Mouse (Mus musculus) MEL (cell line): ENCODE measurements around the gene Rbm43. TPM values are rescaled to one million over a fixed set of nuclear protein-coding genes. Genes with fewer than 3 reads are reported as not detected.

Source experiments
- DNase-seq: peaks from one replicate; pipeline ENCODE4 v3.0.0; 2011; ENCODE audit warnings: low read depth, low spot score
- H3K27ac ChIP-seq: 2 replicates; pipeline ENCODE4 v1.5.1; 2012; ENCODE audit warnings: low read depth, mild to moderate bottlenecking, control low read depth, low read length, moderate library complexity; ENCODE audit not compliant: control insufficient read depth
- H3K27me3 ChIP-seq, 2 experiments: fragments of 150-350 bp in 1 of 2; sonication (generic) in 1 of 2; 2 replicates each; pipeline ENCODE4 v1.6.1; 2012; ENCODE audit warnings: low read length in 2 of 2, mild to moderate bottlenecking in 2 of 2, improper control_type of control experiment in 1 of 2, moderate library complexity in 1 of 2; ENCODE audit not compliant: insufficient read depth in 2 of 2, control insufficient read depth in 1 of 2
- H3K36me3 ChIP-seq, 2 experiments: 2 replicates each; pipeline ENCODE4 v1.6.1; 2012 to 2014; ENCODE audit warnings: low read length in 2 of 2, improper control_type of control experiment in 1 of 2, inconsistent platforms in 1 of 2, mild to moderate bottlenecking in 1 of 2; ENCODE audit not compliant: insufficient read depth in 2 of 2, control insufficient read depth in 1 of 2
- H3K4me1 ChIP-seq, 2 experiments: fragments of 150-350 bp in 1 of 2; sonication (generic) in 1 of 2; 2 replicates each; pipeline ENCODE4 v1.6.1; 2012; ENCODE audit warnings: low read length in 2 of 2, improper control_type of control experiment in 1 of 2, mild to moderate bottlenecking in 1 of 2; ENCODE audit not compliant: insufficient read depth in 2 of 2, control insufficient read depth in 1 of 2
- H3K4me3 ChIP-seq, 2 experiments: fragments of 150-350 bp in 1 of 2; sonication (generic) in 1 of 2; 2 replicates each; pipeline ENCODE4 v1.5.1; 2012; ENCODE audit warnings: low read depth in 2 of 2, low read length in 2 of 2, mild to moderate bottlenecking in 2 of 2, moderate library complexity in 2 of 2, control low read depth in 1 of 2, improper control_type of control experiment in 1 of 2; ENCODE audit not compliant: control insufficient read depth in 1 of 2, insufficient read depth in 1 of 2
- H3K79me2 ChIP-seq: 2 replicates; pipeline ENCODE4 v1.6.1; 2012; ENCODE audit warnings: mild to moderate bottlenecking, low read length, moderate library complexity; ENCODE audit not compliant: control insufficient read depth, poor library complexity, insufficient read depth
- H3K9ac ChIP-seq: 2 replicates; pipeline ENCODE4 v1.6.1; 2012; ENCODE audit warnings: low read depth, mild to moderate bottlenecking, control low read depth, low read length, moderate library complexity; ENCODE audit not compliant: control insufficient read depth, poor library complexity, severe bottlenecking
- H3K9me3 ChIP-seq: fragments of 150-350 bp; sonication (generic); replicated peaks from 2 replicates; pipeline ENCODE4 v1.6.1; 2012; ENCODE audit warnings: mild to moderate bottlenecking, low read length, improper control_type of control experiment, moderate library complexity; ENCODE audit not compliant: insufficient read depth
- CHD1 ChIP-seq: IDR thresholded peaks from 2 replicates; pipeline ENCODE4 v1.6.1; 2012; ENCODE audit warnings: low read depth, mild to moderate bottlenecking, inconsistent platforms, low read length, improper control_type of control experiment
- CHD2 ChIP-seq: IDR thresholded peaks from 2 replicates; pipeline ENCODE4 v1.6.1; 2011; ENCODE audit warnings: low read length, improper control_type of control experiment
- E2F4 ChIP-seq: IDR thresholded peaks from 2 replicates; pipeline ENCODE4 v1.6.1; 2011; ENCODE audit warnings: low read depth, low read length, improper control_type of control experiment, borderline replicate concordance
- EP300 ChIP-seq, 2 experiments: IDR thresholded peaks; 2 replicates each; pipeline ENCODE4 v1.6.1; 2011; ENCODE audit warnings: improper control_type of control experiment in 2 of 2, low read length in 2 of 2, low read depth in 1 of 2, mild to moderate bottlenecking in 1 of 2
- GABPA ChIP-seq: IDR thresholded peaks from 2 replicates; pipeline ENCODE4 v1.6.1; 2012; ENCODE audit warnings: low read depth, mild to moderate bottlenecking, inconsistent platforms, low read length, improper control_type of control experiment, moderate library complexity
- JUND ChIP-seq: IDR thresholded peaks from 2 replicates; pipeline ENCODE4 v1.6.1; 2011; ENCODE audit warnings: low read depth, mild to moderate bottlenecking, improper control_type of control experiment, low read length
- KAT2A ChIP-seq: conservative IDR thresholded peaks from 2 replicates; pipeline ENCODE4 v1.6.1; 2012; ENCODE audit warnings: low read depth, low read length, improper control_type of control experiment, inconsistent platforms
- MAX ChIP-seq: IDR thresholded peaks from 2 replicates; pipeline ENCODE4 v1.6.1; 2011; ENCODE audit warnings: low read length, improper control_type of control experiment
- MYB ChIP-seq: IDR thresholded peaks from 2 replicates; pipeline ENCODE4 v1.6.1; 2011; ENCODE audit warnings: mild to moderate bottlenecking, low read depth, low read length, improper control_type of control experiment
- MYC ChIP-seq: IDR thresholded peaks from 2 replicates; pipeline ENCODE4 v1.6.1; 2011; ENCODE audit warnings: low read depth, mild to moderate bottlenecking, low read length, improper control_type of control experiment, moderate library complexity
- NRF1 ChIP-seq: IDR thresholded peaks from 2 replicates; pipeline ENCODE4 v1.6.1; 2014; ENCODE audit warnings: low read depth, mild to moderate bottlenecking, inconsistent platforms, low read length, improper control_type of control experiment, moderate library complexity; ENCODE audit not compliant: poor library complexity, insufficient read depth, severe bottlenecking
- POLR2AphosphoS5 ChIP-seq: IDR thresholded peaks from 2 replicates; pipeline ENCODE4 v1.6.1; 2012; ENCODE audit warnings: low read depth, borderline replicate concordance, mild to moderate bottlenecking, inconsistent platforms, low read length, moderate library complexity, mixed read lengths
- RCOR1 ChIP-seq: IDR thresholded peaks from 2 replicates; pipeline ENCODE4 v1.6.1; 2012; ENCODE audit warnings: low read depth, mild to moderate bottlenecking, inconsistent platforms, low read length, improper control_type of control experiment
- SIN3A ChIP-seq: IDR thresholded peaks from 2 replicates; pipeline ENCODE4 v1.6.1; 2012; ENCODE audit warnings: low read length, improper control_type of control experiment, inconsistent platforms
- SMC3 ChIP-seq: IDR thresholded peaks from 2 replicates; pipeline ENCODE4 v1.6.1; 2011; ENCODE audit warnings: low read depth, low read length, improper control_type of control experiment
- TAL1 ChIP-seq: IDR thresholded peaks from 2 replicates; pipeline ENCODE4 v1.6.1; 2012; ENCODE audit warnings: mild to moderate bottlenecking, inconsistent platforms, low read length, moderate library complexity, mixed read lengths
- TBP ChIP-seq: IDR thresholded peaks from 2 replicates; pipeline ENCODE4 v1.8.0; 2011; ENCODE audit warnings: low read depth, low read length, improper control_type of control experiment
- TCF12 ChIP-seq: IDR thresholded peaks from 2 replicates; pipeline ENCODE4 v1.6.1; 2014; ENCODE audit warnings: low read depth, mild to moderate bottlenecking, inconsistent platforms, low read length, improper control_type of control experiment, moderate library complexity
- UBTF ChIP-seq: IDR thresholded peaks from 2 replicates; pipeline ENCODE4 v1.6.1; 2012; ENCODE audit warnings: low read depth, mild to moderate bottlenecking, inconsistent platforms, low read length, improper control_type of control experiment, moderate library complexity, borderline replicate concordance; ENCODE audit not compliant: insufficient read depth
- ZC3H11A ChIP-seq: IDR thresholded peaks from 2 replicates; pipeline ENCODE4 v1.6.1; 2012; ENCODE audit warnings: low read depth, mild to moderate bottlenecking, inconsistent platforms, low read length, improper control_type of control experiment
- ZKSCAN1 ChIP-seq: IDR thresholded peaks from 2 replicates; pipeline ENCODE4 v1.6.1; 2012; ENCODE audit warnings: low read depth, mild to moderate bottlenecking, inconsistent platforms, low read length, improper control_type of control experiment, moderate library complexity
- ZMIZ1 ChIP-seq: IDR thresholded peaks from 2 replicates; pipeline ENCODE4 v1.6.1; 2012; ENCODE audit warnings: low read depth, mild to moderate bottlenecking, inconsistent platforms, low read length, improper control_type of control experiment, moderate library complexity
- polyA plus RNA-seq, 2 experiments: library from polyadenylated mRNA; stranded (reverse) in 1 of 2; unstranded in 1 of 2; fragments of >175 nt in 1 of 2; fragments of >200 nt in 1 of 2; gene quantifications; 2 replicates each; pipeline versions ENCODE4 v1.2.1 to v1.2.4; 2012; ENCODE audit warnings: low replicate concordance in 2 of 2, low read depth in 1 of 2; ENCODE audit not compliant: insufficient read length in 2 of 2, insufficient read depth in 1 of 2, missing spikeins in 1 of 2
- total RNA-seq: library from RNA; depleted of rRNA; stranded (reverse); fragments of 300-350 nt; gene quantifications from 2 replicates; pipeline ENCODE4 v1.2.3, GENCODE M21; 2012

Gene Rbm43
- total and polyA plus RNA-seq, 3 experiments = 37.9 to 321 (median 64.3) TPM

GRCm38 (mm10) chr2:51914532-51914931 lies 20.4 kb downstream of the Rbm43 start:
- Histone ChIP-seq H3K4me1 (no peaks in the 10 kb centered on the region), H3K27ac (no peak overlapping the region), H3K79me2 (no peaks in the 10 kb centered on the region), H3K9ac (no peak overlapping the region), H3K9me3 (no peaks in the 10 kb centered on the region), H3K36me3 (no peaks in the 10 kb centered on the region), H3K27me3 (0 out of 4 replicates have a peak, but pooled peaks cover 0 to 1% of the 10 kb centered on the region in 2 experiments), H3K4me3 (no peak overlapping the region)
- TF ChIP-seq CHD1 (no peak), POLR2AphosphoS5 (no peak), MAX (no peak)
- no peak for DNase-seq

- no peaks in the 10 kb centered on the region for H3K36me3 ChIP-seq
- H3K27me3 ChIP-seq = 0 out of 4 replicates have a peak, but pooled peaks cover 0 to 1% of the 10 kb centered on the region in 2 experiments
- no peak for DNase-seq
- no peak overlapping the region for H3K27ac ChIP-seq
- H3K4me1 ChIP-seq = no peaks in the 10 kb centered on the region
- no peak overlapping the region for H3K9ac ChIP-seq
- H3K4me3 ChIP-seq = no peak overlapping the region
- TF ChIP-seq MYC = no peak
- TF ChIP-seq TAL1 = no peak
- TF ChIP-seq ZC3H11A = no peak
- H3K9me3 ChIP-seq = no peaks in the 10 kb centered on the region
- H3K79me2 ChIP-seq = no peaks in the 10 kb centered on the region
These were observed 22.2 kb downstream of the Rbm43 start for GRCm38 (mm10) chr2:51912740-51913139.

DNA sequence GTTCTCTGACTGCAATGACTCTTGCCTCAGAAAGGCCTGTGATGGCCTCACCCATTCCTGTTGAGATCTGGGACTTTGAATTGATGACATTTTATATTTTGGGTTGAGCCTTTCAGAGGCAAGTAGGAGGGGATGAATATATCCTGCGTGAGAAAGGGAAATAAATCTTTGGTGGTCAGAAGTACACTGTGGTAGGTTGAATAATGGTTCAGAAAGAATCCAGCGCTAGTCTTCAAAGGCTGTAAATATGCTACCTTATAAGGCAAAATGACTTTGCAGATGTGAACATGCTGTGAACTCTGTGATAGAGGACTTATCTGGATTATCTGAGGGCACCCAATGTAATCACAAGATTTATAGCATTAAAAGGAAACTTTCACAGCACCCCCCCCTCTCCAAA lies 23.1 kb downstream of the Rbm43 start:
- Histone ChIP-seq H3K4me3 (no peak overlapping the region), H3K79me2 (no peaks in the 10 kb centered on the region), H3K9me3 (no peaks in the 10 kb centered on the region)
- no peak for TF ChIP-seq UBTF
- TF ChIP-seq ZKSCAN1 = no peak
- TF ChIP-seq CHD2 = no peak
- no peak for TF ChIP-seq POLR2AphosphoS5
- no peak for TF ChIP-seq EP300 (IDR thresholded peaks at IDR 0.05; ENCODE audit: low read depth in 1 of 2, low read length in 2 of 2)
- no peak for TF ChIP-seq RCOR1
- TF ChIP-seq E2F4 = no peak
- no peak for TF ChIP-seq JUND
- TF ChIP-seq TCF12 = no peak
- no peak for TF ChIP-seq NRF1
- no peak for TF ChIP-seq TBP
- TF ChIP-seq MAX = no peak
- no peak for TF ChIP-seq SMC3
- TF ChIP-seq SIN3A = no peak
- no peak for TF ChIP-seq MYB
- TF ChIP-seq KAT2A = no peak
- TF ChIP-seq CHD1 = no peak
- TF ChIP-seq ZMIZ1 = no peak
- TF ChIP-seq TAL1 = no peak
- TF ChIP-seq GABPA = no peak
- TF ChIP-seq, all 39 proteins: peak for 0
- H3K9ac ChIP-seq = no peak overlapping the region
- H3K27me3 ChIP-seq = 0 out of 4 replicates have a peak, but pooled peaks cover 0 to 1% of the 10 kb centered on the region in 2 experiments
- no peaks in the 10 kb centered on the region for H3K4me1 ChIP-seq
- no peaks in the 10 kb centered on the region for H3K36me3 ChIP-seq
- DNase-seq = no peak
- H3K27ac ChIP-seq = no peak overlapping the region
